Mouse (Mus musculus): ENCODE measurements around the gene Rab8b. TPM values are rescaled to one million over a fixed set of nuclear protein-coding genes. Genes with fewer than 3 reads are reported as not detected.
"Not testable (repeated sequence)": the region's sequence is repeated elsewhere in the genome, so short reads cannot be mapped to it uniquely, and the experiment has no call there.

The Rab8b gene
- polyA plus RNA-seq, 1 experiment from 2014 or later = 289 TPM

DNA sequence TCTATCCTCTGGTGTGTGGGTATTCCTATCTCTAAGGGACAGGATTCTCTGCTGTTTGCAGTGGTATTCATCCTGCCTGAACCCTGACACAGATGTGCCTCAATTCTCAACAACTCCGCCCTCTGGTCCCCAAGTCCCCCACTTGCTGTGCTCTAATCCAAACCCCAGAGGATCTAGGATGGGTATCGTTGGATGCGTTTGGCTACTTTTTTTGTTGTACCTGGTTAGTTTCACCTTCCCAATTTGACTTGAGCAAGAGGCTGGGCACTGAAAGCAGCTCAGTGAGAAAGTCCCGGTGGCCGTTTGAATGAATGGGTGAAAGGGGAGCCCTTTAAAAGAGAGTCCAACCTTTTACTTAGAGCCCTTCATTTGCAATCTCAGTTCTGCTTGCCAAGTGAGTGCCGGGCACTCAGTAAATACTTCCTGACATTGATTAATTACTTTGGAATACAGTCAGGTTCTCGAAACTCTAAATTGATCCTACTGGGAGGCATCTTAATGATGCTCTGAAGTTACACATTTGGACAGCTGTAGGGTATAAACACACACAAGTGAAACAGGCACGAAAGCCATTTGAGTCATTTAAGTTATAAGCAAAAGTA lies 32.1 kb downstream of the Rab8b start:
- Histone ChIP-seq H3K27ac (peak overlapping the region; percentile 99), H3K4me3 (ENCODE audit: inconsistent target) (no peak overlapping the region), H3K36me3 (ENCODE audit: inconsistent target) (no peaks in the 10 kb centered on the region), H3K79me2 (ENCODE audit: inconsistent target) (peaks cover 94% of the 10 kb centered on the region)
- 77% methylated on average over 8 of the region's 8 CpGs for WGBS (ENCODE audit: missing documents)

DNA sequence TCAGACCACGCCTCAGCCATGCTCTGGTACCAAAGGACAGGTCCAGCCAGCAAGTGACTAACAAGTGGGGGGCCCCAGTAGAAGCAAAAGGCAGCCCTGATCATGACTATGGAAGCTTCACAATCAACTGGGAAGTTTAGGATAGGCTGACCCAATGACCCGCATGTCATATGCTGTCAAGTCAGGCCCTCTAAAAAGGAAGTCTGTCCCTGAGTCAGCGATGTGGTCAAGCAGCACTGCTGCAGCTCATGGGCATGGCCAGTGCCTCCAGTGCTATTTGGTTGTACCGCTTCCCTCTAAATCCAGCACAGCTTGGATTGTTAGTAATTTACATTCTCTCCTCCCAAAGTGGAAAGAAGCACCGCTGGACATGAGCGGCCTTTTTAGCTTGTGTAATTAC lies 32.7 kb downstream of the Rab8b start:
- H3K4me3 ChIP-seq (ENCODE audit: inconsistent target) = no peak overlapping the region

DNA sequence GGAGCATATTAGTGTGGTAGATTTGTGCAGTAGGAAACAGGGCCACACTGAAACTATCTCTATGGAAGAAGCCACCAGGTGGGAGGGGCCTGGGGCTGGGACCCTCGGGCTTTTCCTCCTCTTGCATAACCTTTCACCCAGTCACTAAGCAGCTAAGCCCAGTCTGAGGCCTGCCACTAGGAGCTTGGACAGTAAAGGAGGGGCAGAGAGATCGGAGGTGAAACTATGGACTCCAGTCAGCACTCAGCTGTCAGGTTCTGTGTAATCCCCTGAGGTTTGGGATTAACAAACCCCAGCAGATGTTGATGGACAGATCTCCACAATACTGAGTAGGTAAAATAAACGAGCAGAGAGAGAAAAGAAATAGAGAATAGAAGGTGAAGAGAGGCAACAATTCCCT lies 33.1 kb downstream of the Rab8b start:
- H3K4me3 ChIP-seq (ENCODE audit: inconsistent target) = no peak overlapping the region
- peaks cover 91% of the 10 kb centered on the region for H3K79me2 ChIP-seq (ENCODE audit: inconsistent target)
- H3K36me3 ChIP-seq (ENCODE audit: inconsistent target) = no peaks in the 10 kb centered on the region
- peak overlapping the region; percentile 99 for H3K27ac ChIP-seq
- 37% methylated on average over 3 of the region's 3 CpGs for WGBS (ENCODE audit: missing documents)

More for the DNA sequence above, 32.7 kb downstream of the Rab8b start:
- peak overlapping the region; percentile 99 for H3K27ac ChIP-seq
- peaks cover 91% of the 10 kb centered on the region for H3K79me2 ChIP-seq (ENCODE audit: inconsistent target)
- 16% methylated on average over 6 of the region's 6 CpGs for WGBS (ENCODE audit: missing documents)
- no peaks in the 10 kb centered on the region for H3K36me3 ChIP-seq (ENCODE audit: inconsistent target)

DNA sequence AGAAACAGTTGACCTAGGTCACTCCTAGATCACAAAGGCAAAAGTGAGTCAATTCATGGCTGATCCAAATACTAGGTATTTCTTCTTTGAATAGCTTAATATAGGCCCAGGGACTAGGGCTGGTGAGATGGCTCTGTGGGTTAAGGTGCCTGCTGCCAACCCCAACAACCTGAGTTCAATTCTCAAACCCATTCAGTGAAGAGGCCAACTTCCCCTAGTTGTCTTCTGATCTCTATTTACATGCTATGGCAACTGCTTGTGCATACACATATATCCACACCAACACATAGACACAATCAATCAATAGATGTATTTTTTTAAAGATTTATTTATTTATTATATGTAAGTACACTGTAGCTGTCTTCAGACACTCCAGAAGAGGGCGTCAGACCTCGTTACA lies 34.9 kb downstream of the Rab8b start:
- no CpG with 5 or more reads among the region's 2 CpGs for WGBS (ENCODE audit: missing documents)
- H3K36me3 ChIP-seq (ENCODE audit: inconsistent target) = no peaks in the 10 kb centered on the region
- peak overlapping the region; percentile 99 for H3K27ac ChIP-seq

GRCm38 (mm10) chr9:66883500-66883899 lies 36.0 kb downstream of the Rab8b start:
- peak overlapping the region; percentile 99 for H3K27ac ChIP-seq
- 47% methylated on average over 4 of the region's 5 CpGs for WGBS (ENCODE audit: missing documents)
- no peak overlapping the region for H3K4me3 ChIP-seq (ENCODE audit: inconsistent target)
- peaks cover 91% of the 10 kb centered on the region for H3K79me2 ChIP-seq (ENCODE audit: inconsistent target)
- no peaks in the 10 kb centered on the region for H3K36me3 ChIP-seq (ENCODE audit: inconsistent target)

More for the DNA sequence above, 34.9 kb downstream of the Rab8b start:
- Histone ChIP-seq H3K79me2 (ENCODE audit: inconsistent target) (peaks cover 91% of the 10 kb centered on the region), H3K4me3 (ENCODE audit: inconsistent target) (no peak overlapping the region)

- peak overlapping the region; percentile 99 for H3K27ac ChIP-seq
- H3K36me3 ChIP-seq (ENCODE audit: inconsistent target) = no peaks in the 10 kb centered on the region
- 2% methylated on average over 8 of the region's 8 CpGs for WGBS (ENCODE audit: missing documents)
- peaks cover 85% of the 10 kb centered on the region for H3K79me2 ChIP-seq (ENCODE audit: inconsistent target)
- no peak overlapping the region for H3K4me3 ChIP-seq (ENCODE audit: inconsistent target)
Observed at GRCm38 (mm10) chr9:66882406-66882821, 37.1 kb downstream of the Rab8b start.

DNA sequence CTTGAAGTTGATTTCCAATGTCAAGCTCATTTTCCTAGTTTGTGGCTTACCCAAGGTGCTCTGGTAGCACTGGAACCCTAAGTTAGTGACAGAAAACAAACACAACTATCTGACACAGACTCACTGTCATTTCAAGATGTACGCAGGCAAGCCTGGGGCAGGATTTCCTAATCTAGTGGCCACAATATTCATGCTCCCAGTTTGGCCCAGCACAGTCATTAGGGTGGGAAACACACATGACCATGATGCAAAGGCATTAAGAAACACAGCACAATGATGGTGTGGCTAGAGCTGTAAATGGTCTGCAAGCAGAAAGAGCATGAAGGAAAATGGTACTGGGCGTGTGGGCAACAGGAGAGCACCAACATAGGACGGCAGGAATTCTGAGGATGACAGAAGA lies 37.6 kb downstream of the Rab8b start:
- peak overlapping the region; percentile 99 for H3K27ac ChIP-seq
- H3K79me2 ChIP-seq (ENCODE audit: inconsistent target) = peaks cover 82% of the 10 kb centered on the region
- 31% methylated on average over 3 of the region's 3 CpGs for WGBS (ENCODE audit: missing documents)
- H3K4me3 ChIP-seq (ENCODE audit: inconsistent target) = no peak overlapping the region
- H3K36me3 ChIP-seq (ENCODE audit: inconsistent target) = no peaks in the 10 kb centered on the region

GRCm38 (mm10) chr9:66880752-66881151 lies 38.7 kb downstream of the Rab8b start:
- Histone ChIP-seq H3K36me3 (ENCODE audit: inconsistent target) (no peaks in the 10 kb centered on the region), H3K79me2 (ENCODE audit: inconsistent target) (peaks cover 84% of the 10 kb centered on the region), H3K4me3 (ENCODE audit: inconsistent target) (no peak overlapping the region), H3K27ac (peak overlapping the region; percentile 99)
- WGBS (ENCODE audit: missing documents) = 82% methylated on average over 2 of the region's 2 CpGs

DNA sequence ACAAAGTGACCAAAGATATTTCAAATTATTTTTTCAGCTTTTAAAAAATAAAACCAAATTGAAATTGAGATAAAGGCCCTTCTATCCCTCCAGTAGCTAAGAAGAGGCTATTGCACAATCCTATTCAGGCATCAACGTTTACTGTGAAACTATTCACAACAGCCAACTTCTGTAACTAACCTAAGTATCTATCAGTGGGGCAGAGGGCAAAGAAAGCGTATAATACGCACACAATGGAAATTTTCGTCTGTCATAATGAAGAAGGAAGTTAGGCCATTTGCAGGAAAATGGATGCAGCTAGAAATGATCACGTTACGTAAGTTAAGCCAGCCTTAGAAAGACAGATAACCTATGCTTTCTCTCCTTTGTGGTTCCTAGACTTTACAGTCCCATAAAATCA lies 40.0 kb downstream of the Rab8b start:
- WGBS (ENCODE audit: missing documents) = 11% methylated on average over 6 of the region's 6 CpGs

GRCm38 (mm10) chr9:66878899-66879298 lies 40.6 kb downstream of the Rab8b start:
- 38% methylated on average over 3 of the region's 3 CpGs for WGBS (ENCODE audit: missing documents)
- Histone ChIP-seq H3K27ac (peak overlapping the region; percentile 99), H3K4me3 (ENCODE audit: inconsistent target) (no peak overlapping the region), H3K36me3 (ENCODE audit: inconsistent target) (0 out of 2 replicates have a peak, but pooled peaks cover 8% of the 10 kb centered on the region), H3K79me2 (ENCODE audit: inconsistent target) (peaks cover 84% of the 10 kb centered on the region)

More for the DNA sequence above, 40.0 kb downstream of the Rab8b start:
- peak overlapping the region; percentile 99 for H3K27ac ChIP-seq
- H3K79me2 ChIP-seq (ENCODE audit: inconsistent target) = peaks cover 84% of the 10 kb centered on the region
- H3K36me3 ChIP-seq (ENCODE audit: inconsistent target) = 0 out of 2 replicates have a peak, but pooled peaks cover 8% of the 10 kb centered on the region
- H3K4me3 ChIP-seq (ENCODE audit: inconsistent target) = no peak overlapping the region

- Histone ChIP-seq H3K27ac (peak overlapping the region; percentile 99), H3K4me3 (ENCODE audit: inconsistent target) (no peak overlapping the region), H3K79me2 (ENCODE audit: inconsistent target) (peaks cover 90% of the 10 kb centered on the region), H3K36me3 (ENCODE audit: inconsistent target) (peaks cover 14% of the 10 kb centered on the region; the same call in 1 of the 2 replicates)
- 43% methylated on average over 4 of the region's 5 CpGs for WGBS (ENCODE audit: missing documents)
Observed at GRCm38 (mm10) chr9:66876577-66876976, 42.9 kb downstream of the Rab8b start.

GRCm38 (mm10) chr9:66874297-66874696 lies 45.2 kb downstream of the Rab8b start:
- H3K4me3 ChIP-seq (ENCODE audit: inconsistent target) = no peak overlapping the region
- H3K27ac ChIP-seq = peak overlapping the region; percentile 99
- peaks cover 90% of the 10 kb centered on the region for H3K79me2 ChIP-seq (ENCODE audit: inconsistent target)
- 79% methylated on average over 4 of the region's 5 CpGs for WGBS (ENCODE audit: missing documents)
- H3K36me3 ChIP-seq (ENCODE audit: inconsistent target) = peaks cover 21% of the 10 kb centered on the region; the same call in 1 of the 2 replicates

DNA sequence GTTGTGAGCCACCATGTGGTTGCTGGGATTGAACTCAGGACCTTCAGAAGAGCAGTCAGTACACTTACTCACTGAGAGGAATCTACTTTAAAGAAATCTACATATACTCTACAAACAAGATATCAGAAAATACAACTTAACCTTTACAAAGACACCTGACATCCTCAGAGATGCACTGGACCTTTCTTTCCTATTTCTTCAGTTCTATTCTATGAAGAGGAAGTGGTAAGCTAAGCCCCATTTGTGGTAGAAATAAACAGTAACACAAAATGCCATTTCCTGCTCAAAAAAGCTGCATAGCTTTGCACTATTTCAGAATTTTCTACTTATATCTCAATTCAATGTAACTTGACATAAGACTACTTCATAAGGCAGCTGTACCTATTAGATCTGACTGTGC lies 46.0 kb downstream of the Rab8b start:
- Histone ChIP-seq H3K27ac (peak overlapping the region; percentile 99), H3K79me2 (ENCODE audit: inconsistent target) (peaks cover 90% of the 10 kb centered on the region), H3K36me3 (ENCODE audit: inconsistent target) (peaks cover 21% of the 10 kb centered on the region; the same call in 1 of the 2 replicates), H3K4me3 (ENCODE audit: inconsistent target) (no peak overlapping the region)

GRCm38 (mm10) chr9:66873009-66873408 lies 46.5 kb downstream of the Rab8b start:
- Histone ChIP-seq H3K36me3 (ENCODE audit: inconsistent target) (peaks cover 21% of the 10 kb centered on the region; the same call in 1 of the 2 replicates), H3K27ac (peak overlapping the region; percentile 99), H3K79me2 (ENCODE audit: inconsistent target) (peaks cover 90% of the 10 kb centered on the region)
- WGBS (ENCODE audit: missing documents) = 72% methylated on average over 2 of the region's 2 CpGs
- not testable (repeated sequence) for H3K4me3 ChIP-seq (ENCODE audit: inconsistent target)

GRCm38 (mm10) chr9:66872015-66872727 lies 47.3 kb downstream of the Rab8b start:
- 95% methylated on average over 9 of the region's 10 CpGs for WGBS (ENCODE audit: missing documents)
- H3K79me2 ChIP-seq (ENCODE audit: inconsistent target) = peaks cover 98% of the 10 kb centered on the region
- peaks cover 21% of the 10 kb centered on the region; the same call in 1 of the 2 replicates for H3K36me3 ChIP-seq (ENCODE audit: inconsistent target)
- H3K4me3 ChIP-seq (ENCODE audit: inconsistent target) = no peak overlapping the region
- no peak overlapping the region for H3K27ac ChIP-seq
